Mouse (Mus musculus): ENCODE data around the gene Dach1. TPM values are rescaled to one million over a fixed set of nuclear protein-coding genes. Genes with fewer than 3 reads are reported as not detected.

Dach1 gene
- total and polyA plus RNA-seq, 3 experiments, result not detected

GRCm38 (mm10) chr14:98072647-98073420 lies 96.7 kb downstream of the Dach1 start:
- H3K27ac ChIP-seq (ENCODE audit: insufficient read depth, low read depth), result no peak overlapping the region
- H3K4me2 ChIP-seq (ENCODE audit: insufficient read depth, low read depth, poor library complexity, severe bottlenecking), result no peak overlapping the region
- no peaks in the 10 kb centered on the region for H3K79me2 ChIP-seq (replicated peaks; ENCODE audit: control insufficient read depth, extremely low read depth, insufficient read depth, poor library complexity, severe bottlenecking)
- no peak overlapping the region for H3K4me3 ChIP-seq (replicated peaks in 1 of 3; ENCODE audit: low read depth in 2 of 3, low read length in 2 of 3, poor library complexity in 1 of 3)
- no peaks in the 10 kb centered on the region for H3K36me3 ChIP-seq (replicated peaks in 1 of 2; ENCODE audit: control insufficient read depth in 1 of 2, insufficient read depth in 1 of 2, low read length in 1 of 2)
- H3K4me1 ChIP-seq (ENCODE audit: control insufficient read depth in 1 of 2, insufficient read depth in 2 of 2), result no peaks in the 10 kb centered on the region
- H3K27me3 ChIP-seq (replicated peaks), result no peaks in the 10 kb centered on the region
- dilution Hi-C loops (cut with MboI; ENCODE audit: extremely low pct_ligation_motif_present, extremely low pct_unique_long_range_greater_than_20kb, low sequenced_read_pairs) (no loop called here), in situ Hi-C loops (cut with MboI; ENCODE audit: low pct_ligation_motif_present, low pct_unique_long_range_greater_than_20kb, low sequenced_read_pairs) (no loop called here)
- H3K9ac ChIP-seq (ENCODE audit: insufficient read depth, low read depth), result no peak overlapping the region
- no peak for DNase-seq (ENCODE audit: extremely low read depth)
- TF ChIP-seq CHD1 (IDR thresholded peaks at IDR 0.05; ENCODE audit: low read depth, low read length) (no peak), TBP (conservative IDR thresholded peaks at IDR 0.05; ENCODE audit: low read depth, low read length) (no peak), MXI1 (IDR thresholded peaks at IDR 0.05; ENCODE audit: low read depth, low read length) (no peak), E2F4 (IDR thresholded peaks at IDR 0.05; ENCODE audit: insufficient replicate concordance, low read depth, low read length) (no peak), MAFK (IDR thresholded peaks at IDR 0.05; ENCODE audit: insufficient replicate concordance, low read length) (no peak), EP300 (IDR thresholded peaks at IDR 0.05; ENCODE audit: low read length) (no peak), JUN (IDR thresholded peaks at IDR 0.05; ENCODE audit: insufficient read depth, low read depth, low read length) (no peak), CTCF (conservative IDR thresholded peaks at IDR 0.05 in 1 of 2, IDR thresholded peaks at IDR 0.05 in 1 of 2; ENCODE audit: low read depth in 2 of 2, low read length in 2 of 2) (no peak), BHLHE40 (IDR thresholded peaks at IDR 0.05; ENCODE audit: low read depth, low read length) (no peak), MEF2A (IDR thresholded peaks at IDR 0.05; ENCODE audit: borderline replicate concordance, low read depth, low read length) (no peak), GABPA (IDR thresholded peaks at IDR 0.05; ENCODE audit: insufficient replicate concordance, low read depth, low read length) (no peak), MAX (IDR thresholded peaks at IDR 0.05; ENCODE audit: low read length) (no peak), SMC3 (IDR thresholded peaks at IDR 0.05; ENCODE audit: low read depth, low read length) (no peak), ELF1 (IDR thresholded peaks at IDR 0.05; ENCODE audit: low read depth, low read length) (no peak), ZMIZ1 (IDR thresholded peaks at IDR 0.05; ENCODE audit: low read depth, low read length) (no peak), ZKSCAN1 (IDR thresholded peaks at IDR 0.05; ENCODE audit: borderline replicate concordance, low read depth, low read length) (no peak)
- H3K9me3 ChIP-seq (replicated peaks; ENCODE audit: low read length), result peaks cover 38% of the 10 kb centered on the region

GRCm38 (mm10) chr14:98071877-98072276 lies 97.7 kb downstream of the Dach1 start:
- in situ Hi-C loops (cut with MboI; ENCODE audit: low pct_ligation_motif_present, low pct_unique_long_range_greater_than_20kb, low sequenced_read_pairs), result no loop called here
- Histone ChIP-seq H3K9me3 (replicated peaks; ENCODE audit: low read length) (peaks cover 37% of the 10 kb centered on the region), H3K36me3 (replicated peaks in 1 of 2; ENCODE audit: control insufficient read depth in 1 of 2, insufficient read depth in 1 of 2, low read length in 1 of 2) (no peaks in the 10 kb centered on the region), H3K79me2 (replicated peaks; ENCODE audit: control insufficient read depth, extremely low read depth, insufficient read depth, poor library complexity, severe bottlenecking) (no peaks in the 10 kb centered on the region), H3K27me3 (replicated peaks) (no peaks in the 10 kb centered on the region), H3K4me1 (ENCODE audit: control insufficient read depth in 1 of 2, insufficient read depth in 2 of 2) (no peaks in the 10 kb centered on the region), H3K4me2 (ENCODE audit: insufficient read depth, low read depth, poor library complexity, severe bottlenecking) (no peak overlapping the region), H3K9ac (ENCODE audit: insufficient read depth, low read depth) (no peak overlapping the region), H3K27ac (ENCODE audit: insufficient read depth, low read depth) (no peak overlapping the region), H3K4me3 (replicated peaks in 1 of 3; ENCODE audit: low read depth in 2 of 3, low read length in 2 of 3, poor library complexity in 1 of 3) (no peak overlapping the region)
- no peak for DNase-seq (ENCODE audit: extremely low read depth)
- dilution Hi-C loops (cut with MboI; ENCODE audit: extremely low pct_ligation_motif_present, extremely low pct_unique_long_range_greater_than_20kb, low sequenced_read_pairs), result no loop called here
- TF ChIP-seq GABPA (IDR thresholded peaks at IDR 0.05; ENCODE audit: insufficient replicate concordance, low read depth, low read length) (no peak), POLR2AphosphoS2 (IDR thresholded peaks at IDR 0.05; ENCODE audit: low read depth, low read length) (no peak), USF2 (conservative IDR thresholded peaks at IDR 0.05; ENCODE audit: low read depth, low read length) (no peak), MXI1 (IDR thresholded peaks at IDR 0.05; ENCODE audit: low read depth, low read length) (no peak), RAD21 (IDR thresholded peaks at IDR 0.05; ENCODE audit: low read depth, low read length) (no peak), CTCF (conservative IDR thresholded peaks at IDR 0.05 in 1 of 2, IDR thresholded peaks at IDR 0.05 in 1 of 2; ENCODE audit: low read depth in 2 of 2, low read length in 2 of 2) (no peak), KAT2A (IDR thresholded peaks at IDR 0.05; ENCODE audit: insufficient replicate concordance, low read length) (no peak), BHLHE40 (IDR thresholded peaks at IDR 0.05; ENCODE audit: low read depth, low read length) (no peak), IRF4 (IDR thresholded peaks at IDR 0.05; ENCODE audit: low read depth, low read length) (no peak), ZNF384 (IDR thresholded peaks at IDR 0.05; ENCODE audit: low read depth, low read length) (no peak), USF1 (IDR thresholded peaks at IDR 0.05; ENCODE audit: low read depth, low read length) (no peak), JUN (IDR thresholded peaks at IDR 0.05; ENCODE audit: insufficient read depth, low read depth, low read length) (no peak), EP300 (IDR thresholded peaks at IDR 0.05; ENCODE audit: low read length) (no peak), TBP (conservative IDR thresholded peaks at IDR 0.05; ENCODE audit: low read depth, low read length) (no peak), NRF1 (IDR thresholded peaks at IDR 0.05; ENCODE audit: low read depth, low read length) (no peak), ZMIZ1 (IDR thresholded peaks at IDR 0.05; ENCODE audit: low read depth, low read length) (no peak), MAFK (IDR thresholded peaks at IDR 0.05; ENCODE audit: insufficient replicate concordance, low read length) (no peak), CHD2 (IDR thresholded peaks at IDR 0.05; ENCODE audit: low read length) (no peak), ZKSCAN1 (IDR thresholded peaks at IDR 0.05; ENCODE audit: borderline replicate concordance, low read depth, low read length) (no peak)
